Mouse (Mus musculus) monocyte, adult 5-6 weeks (primary cell): ENCODE measurements around the gene Senp7. TPM values are rescaled to one million over a fixed set of nuclear protein-coding genes. Genes with fewer than 3 reads are reported as not detected.

Source experiments
- total RNA-seq: library from RNA; stranded (forward); fragments of 200-1000, 200-491, 200-594 nt; gene quantifications from 3 replicates; pipeline ENCODE4 v1.2.3, GENCODE M21; 2017

Gene Senp7
- total RNA-seq, 1 experiment from 2014 or later = 30.8 TPM

Other genes with a start within 250 kb of the Senp7 start
- 280 to 361 TPM (median 306 TPM) in 3 replicates for gene Nfkbiz, start 209.4 kb upstream of the Senp7 start, total RNA-seq
- gene Nxpe3, start 153.1 kb upstream of the Senp7 start, total RNA-seq = 1.8 to 3.4 TPM (median 2.6 TPM) in 3 replicates
- 2.2 to 16.1 TPM (median 6.4 TPM) in 3 replicates for gene Cep97, start 113.5 kb upstream of the Senp7 start, total RNA-seq
- gene Rpl24, start 82.1 kb upstream of the Senp7 start, total RNA-seq = 492 to 553 TPM (median 534 TPM) in 3 replicates
- gene Zbtb11, start 74.5 kb upstream of the Senp7 start, total RNA-seq = 40.7 to 58.5 TPM (median 42.8 TPM) in 3 replicates
- gene Pcnp, start 18.6 kb upstream of the Senp7 start, total RNA-seq = 107 to 153 TPM (median 130 TPM) in 3 replicates
- gene Trmt10c, start 10.5 kb upstream of the Senp7 start, total RNA-seq = 26.5 to 36.3 TPM (median 32.0 TPM) in 3 replicates
- 0.29 to 0.67 TPM (median 0.32 TPM) in 3 replicates for gene Impg2, start 156.0 kb downstream of the Senp7 start, total RNA-seq